Mouse (Mus musculus): ENCODE measurements around the gene Inca1. TPM values are rescaled to one million over a fixed set of nuclear protein-coding genes. Genes with fewer than 3 reads are reported as not detected.
A peak's percentile ranks its signal among the peaks of the same experiment; 100 is the strongest.

Inca1 gene
- total and polyA plus RNA-seq, 3 experiments: 1.7 to 3.8 (median 3.4) TPM

- no peaks in the 10 kb centered on the region for H3K27me3 ChIP-seq (replicated peaks)
- peak overlapping the region; percentile 96 for H3K27ac ChIP-seq (ENCODE audit: insufficient read depth, low read depth)
- H3K36me3 ChIP-seq (replicated peaks in 1 of 2; ENCODE audit: control insufficient read depth in 1 of 2, insufficient read depth in 1 of 2, low read length in 1 of 2): peaks cover 38 to 51% of the 10 kb centered on the region in 2 experiments
- dilution Hi-C loops (cut with MboI; ENCODE audit: extremely low pct_ligation_motif_present, extremely low pct_unique_long_range_greater_than_20kb, low sequenced_read_pairs): no loop called here
- in situ Hi-C loops (cut with MboI; ENCODE audit: low pct_ligation_motif_present, low pct_unique_long_range_greater_than_20kb, low sequenced_read_pairs): no loop called here
- H3K79me2 ChIP-seq (replicated peaks; ENCODE audit: control insufficient read depth, extremely low read depth, insufficient read depth, poor library complexity, severe bottlenecking): peaks cover 58% of the 10 kb centered on the region
- peaks cover 24 to 64% of the 10 kb centered on the region in 2 experiments for H3K4me1 ChIP-seq (ENCODE audit: control insufficient read depth in 1 of 2, insufficient read depth in 2 of 2)
- peak; percentile 75 for DNase-seq (ENCODE audit: extremely low read depth)
- peak overlapping the region; percentile 87 for H3K4me2 ChIP-seq (ENCODE audit: insufficient read depth, low read depth, poor library complexity, severe bottlenecking)
- H3K4me3 ChIP-seq (replicated peaks in 1 of 3; ENCODE audit: low read depth in 2 of 3, low read length in 2 of 3, poor library complexity in 1 of 3): peak overlapping the region; percentile 74 to 99 (median 78)
- TF ChIP-seq IRF4 (IDR thresholded peaks at IDR 0.05; ENCODE audit: low read depth, low read length) (peak; percentile 65; the same call in 1 of the 2 replicates), ETS1 (conservative IDR thresholded peaks at IDR 0.05; ENCODE audit: low read depth, low read length) (peak; percentile 48; the same call in 1 of the 2 replicates), NELFE (IDR thresholded peaks at IDR 0.05; ENCODE audit: low read depth, low read length) (peak; percentile 43; the same call in 1 of the 2 replicates), JUND (conservative IDR thresholded peaks at IDR 0.05; ENCODE audit: low read depth, low read length) (no peak), UBTF (IDR thresholded peaks at IDR 0.05; ENCODE audit: low read depth, low read length) (no peak), RCOR1 (conservative IDR thresholded peaks at IDR 0.05; ENCODE audit: low read depth, low read length) (peak; percentile 78), ZC3H11A (IDR thresholded peaks at IDR 0.05; ENCODE audit: low read depth, low read length) (no peak), TBP (conservative IDR thresholded peaks at IDR 0.05; ENCODE audit: low read depth, low read length) (no peak), MAZ (IDR thresholded peaks at IDR 0.05; ENCODE audit: low read depth, low read length) (peak; percentile 95), POLR2AphosphoS2 (IDR thresholded peaks at IDR 0.05; ENCODE audit: low read depth, low read length) (peak; percentile 60; the same call in 1 of the 2 replicates), POLR2A (IDR thresholded peaks at IDR 0.05; ENCODE audit: low read depth, low read length) (peak; percentile 65), NRF1 (IDR thresholded peaks at IDR 0.05; ENCODE audit: low read depth, low read length) (0 out of 2 replicates have a peak, but pooled peaks have one; percentile 31), MEF2A (IDR thresholded peaks at IDR 0.05; ENCODE audit: borderline replicate concordance, low read depth, low read length) (peak; percentile 35; the same call in 1 of the 2 replicates), SIN3A (IDR thresholded peaks at IDR 0.05; ENCODE audit: low read length) (peak; percentile 85), SMC3 (IDR thresholded peaks at IDR 0.05; ENCODE audit: low read depth, low read length) (no peak), HCFC1 (IDR thresholded peaks at IDR 0.05; ENCODE audit: low read depth, low read length) (peak; percentile 78), ELF1 (IDR thresholded peaks at IDR 0.05; ENCODE audit: low read depth, low read length) (peak; percentile 80), CHD1 (IDR thresholded peaks at IDR 0.05; ENCODE audit: low read depth, low read length) (peak; percentile 76; the same call in 1 of the 2 replicates), TCF12 (IDR thresholded peaks at IDR 0.05; ENCODE audit: low read depth, low read length) (peak; percentile 64; the same call in 1 of the 2 replicates), JUN (IDR thresholded peaks at IDR 0.05; ENCODE audit: insufficient read depth, low read depth, low read length) (no peak), E2F4 (IDR thresholded peaks at IDR 0.05; ENCODE audit: insufficient replicate concordance, low read depth, low read length) (peak; percentile 69; the same call in 1 of the 2 replicates), MAFK (IDR thresholded peaks at IDR 0.05; ENCODE audit: insufficient replicate concordance, low read length) (no peak), MXI1 (IDR thresholded peaks at IDR 0.05; ENCODE audit: low read depth, low read length) (peak; percentile 92; the same call in 1 of the 2 replicates), KAT2A (IDR thresholded peaks at IDR 0.05; ENCODE audit: insufficient replicate concordance, low read length) (peak; percentile 72; the same call in 1 of the 2 replicates), CHD2 (IDR thresholded peaks at IDR 0.05; ENCODE audit: low read length) (peak; percentile 88), MAX (IDR thresholded peaks at IDR 0.05; ENCODE audit: low read length) (peak; percentile 58), GABPA (IDR thresholded peaks at IDR 0.05; ENCODE audit: insufficient replicate concordance, low read depth, low read length) (no peak), MYC (IDR thresholded peaks at IDR 0.05; ENCODE audit: low read depth, low read length) (0 out of 2 replicates have a peak, but pooled peaks have one; percentile 53), RAD21 (IDR thresholded peaks at IDR 0.05; ENCODE audit: low read depth, low read length) (no peak), EP300 (IDR thresholded peaks at IDR 0.05; ENCODE audit: low read length) (peak; percentile 35; the same call in 1 of the 2 replicates), CTCF (conservative IDR thresholded peaks at IDR 0.05 in 1 of 2, IDR thresholded peaks at IDR 0.05 in 1 of 2; ENCODE audit: low read depth in 2 of 2, low read length in 2 of 2) (no peak), BHLHE40 (IDR thresholded peaks at IDR 0.05; ENCODE audit: low read depth, low read length) (peak; percentile 43), ZNF384 (IDR thresholded peaks at IDR 0.05; ENCODE audit: low read depth, low read length) (0 out of 2 replicates have a peak, but pooled peaks have one; percentile 41), USF1 (IDR thresholded peaks at IDR 0.05; ENCODE audit: low read depth, low read length) (no peak), ZKSCAN1 (IDR thresholded peaks at IDR 0.05; ENCODE audit: borderline replicate concordance, low read depth, low read length) (no peak)
- H3K9me3 ChIP-seq (replicated peaks; ENCODE audit: low read length): no peaks in the 10 kb centered on the region
- H3K9ac ChIP-seq (ENCODE audit: insufficient read depth, low read depth): peak overlapping the region; percentile 99
These were observed 46.4 kb downstream of the Inca1 start for GRCm38 (mm10) chr11:70653345-70654197.
